Mouse (Mus musculus) telencephalon, adult 2 months (tissue): Measurements from ENCODE around the gene Acap1.

Source experiments
- DNase-seq: peaks from one replicate; pipeline ENCODE4 v3.0.0-alpha.2; 2011; ENCODE audit warnings: low read depth, low spot score

Gene Acap1

DNA sequence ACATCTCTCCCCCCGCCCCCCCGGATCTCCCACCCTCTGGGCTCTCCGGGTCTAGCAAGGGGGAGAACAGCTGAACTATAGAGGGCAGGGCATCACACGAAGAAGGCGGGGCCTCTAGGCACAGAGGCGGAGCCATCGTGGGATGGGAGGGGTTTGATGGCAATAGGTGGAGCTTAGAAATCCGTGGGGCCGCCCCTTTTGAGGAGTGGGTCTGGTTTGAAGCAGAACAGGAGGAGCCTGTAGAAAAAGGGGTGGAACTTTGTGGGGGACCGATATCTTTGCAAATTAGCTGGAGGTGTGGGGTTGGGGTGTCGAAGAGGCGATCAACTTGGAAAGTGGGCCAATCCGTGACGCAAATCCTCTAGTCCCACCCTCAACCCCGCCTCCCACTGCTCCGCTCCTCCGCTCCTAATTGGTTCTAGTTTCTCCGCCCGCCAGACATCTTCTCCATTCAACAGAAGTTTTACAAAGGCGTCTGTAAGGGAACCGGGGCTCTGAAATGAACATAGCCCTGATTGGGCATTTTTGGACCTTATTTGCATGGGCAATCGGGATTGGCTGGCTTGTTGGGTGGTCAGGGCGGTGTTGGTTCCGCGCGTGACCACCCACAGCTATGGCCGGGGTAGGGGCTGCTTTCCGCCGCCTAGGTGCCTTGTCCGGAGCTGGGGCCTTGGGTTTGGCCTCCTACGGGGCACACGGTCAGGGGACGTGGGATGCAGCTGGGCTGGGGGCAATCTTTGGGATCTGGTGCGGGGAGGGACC lies 57.2 kb downstream of the Acap1 start, which contains the start of gene Tmem256:
Gene Tmem256 (plus strand): TSS at position 563 of the 762 bp plus-strand sequence.
- peak; percentile 99 for DNase-seq

DNA sequence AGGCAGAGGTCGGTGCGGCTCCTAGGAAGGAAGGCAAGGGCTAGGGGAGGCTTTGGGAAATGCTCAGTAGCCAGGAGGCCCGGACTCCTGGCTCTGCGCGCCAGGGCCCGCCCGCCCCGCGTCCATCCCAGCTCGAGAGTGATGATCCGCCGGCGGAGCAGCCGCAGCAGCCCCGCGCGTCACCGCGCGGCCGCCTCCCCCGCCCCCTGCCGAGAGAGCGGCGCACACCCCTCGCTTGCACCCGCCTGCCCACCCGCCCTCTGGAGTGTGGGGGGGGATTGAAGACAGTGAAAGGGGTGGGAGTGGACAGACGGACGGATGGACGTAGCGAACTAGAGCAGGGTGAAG lies 57.8 kb downstream of the Acap1 start, which contains the start of gene Nlgn2:
Gene Nlgn2 (minus strand): TSS at position 181 of the 348 bp plus-strand sequence.
- DNase-seq, result no peak

DNA sequence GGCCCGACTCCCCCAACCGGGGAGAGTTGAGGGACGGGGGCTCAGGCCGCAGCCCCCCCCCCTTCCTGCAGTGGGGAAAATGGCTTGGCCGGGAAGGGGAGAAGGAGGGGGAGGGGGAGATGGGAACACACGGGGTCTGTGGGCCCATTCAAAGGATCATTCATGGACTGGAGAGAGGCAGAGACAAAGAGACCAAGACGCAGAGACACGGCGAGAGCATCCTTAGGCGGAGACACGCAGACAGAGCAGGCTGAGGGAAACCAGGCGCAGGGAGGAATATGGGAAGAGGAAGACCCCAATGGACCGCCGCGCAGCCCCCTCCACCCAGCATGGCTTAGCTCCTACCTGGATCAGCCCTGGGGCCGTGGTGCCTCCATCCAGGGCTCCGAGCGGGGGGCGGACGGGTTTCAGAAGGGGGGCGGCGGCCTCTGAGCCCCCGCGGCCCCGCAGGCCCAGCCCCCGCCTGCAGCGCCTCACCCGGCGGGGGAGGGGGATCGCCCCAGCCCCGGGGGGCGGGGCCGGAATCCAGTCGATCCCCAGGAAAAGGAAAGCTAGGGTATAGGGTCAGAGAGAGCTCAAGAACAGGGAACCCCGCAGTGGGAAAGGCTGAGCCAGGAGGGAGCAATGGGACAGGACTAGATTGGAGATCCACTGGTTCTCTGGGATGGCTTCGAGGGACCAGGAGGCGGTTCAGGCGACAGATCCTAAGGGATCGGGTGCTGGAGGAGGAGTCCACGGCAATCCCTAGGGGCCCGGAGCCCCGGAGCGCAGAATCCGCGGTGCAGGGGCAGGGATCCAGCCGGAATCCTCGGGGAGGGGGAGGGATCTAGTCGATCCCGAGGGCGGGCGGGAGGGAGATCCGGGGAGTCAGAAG lies 58.4 kb downstream of the Acap1 start:
- DNase-seq, result no peak

DNA sequence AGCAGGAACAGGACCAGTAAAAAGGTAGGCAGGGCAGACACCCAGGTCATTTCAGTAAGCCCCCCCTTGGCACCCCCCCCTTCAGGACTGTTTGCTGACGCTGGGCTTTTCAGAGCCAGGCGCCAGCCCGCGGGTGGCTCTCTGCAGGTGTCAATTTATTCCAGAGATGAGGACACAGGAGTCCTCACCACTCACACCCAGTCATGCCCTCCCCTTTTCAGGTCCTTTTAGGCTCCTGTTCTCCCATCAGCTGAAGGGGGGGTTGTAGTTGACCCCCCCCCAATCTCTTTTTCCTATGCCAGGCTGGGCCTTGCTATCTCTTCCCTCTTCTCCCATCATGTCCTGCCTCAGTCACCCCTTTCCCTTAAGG lies 59.4 kb downstream of the Acap1 start:
- DNase-seq, result no peak

DNA sequence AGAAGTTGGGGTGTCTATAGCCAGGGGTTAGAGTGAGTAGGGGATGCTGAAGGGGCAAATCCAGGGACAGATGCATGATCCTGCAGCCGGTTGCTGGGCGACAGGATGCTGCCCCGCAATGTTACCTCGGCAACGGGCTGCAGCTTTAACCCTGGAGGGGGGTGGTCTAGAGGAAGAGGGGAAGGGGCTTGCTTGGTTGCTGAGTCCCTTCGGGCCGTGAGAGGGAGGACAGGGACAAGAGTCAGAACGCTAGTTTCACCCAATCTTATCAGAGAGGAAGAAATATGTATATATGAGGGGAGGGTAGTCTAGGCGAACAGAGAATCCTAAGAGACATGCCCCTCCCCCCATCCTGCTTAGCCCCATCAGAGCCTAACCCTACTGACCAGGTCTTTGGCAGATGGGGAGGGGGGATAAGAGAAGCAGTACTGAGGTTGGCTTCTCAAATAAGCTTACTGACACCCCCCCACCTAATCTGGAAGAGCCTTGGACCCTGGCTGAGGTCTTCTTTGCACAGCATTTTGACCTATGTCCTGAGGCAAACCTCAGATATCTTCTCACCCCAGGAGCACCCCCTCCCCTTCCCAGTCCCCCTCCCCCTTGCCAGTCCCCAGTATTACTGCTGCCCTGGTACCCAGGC lies 59.9 kb downstream of the Acap1 start:
- no peak for DNase-seq

DNA sequence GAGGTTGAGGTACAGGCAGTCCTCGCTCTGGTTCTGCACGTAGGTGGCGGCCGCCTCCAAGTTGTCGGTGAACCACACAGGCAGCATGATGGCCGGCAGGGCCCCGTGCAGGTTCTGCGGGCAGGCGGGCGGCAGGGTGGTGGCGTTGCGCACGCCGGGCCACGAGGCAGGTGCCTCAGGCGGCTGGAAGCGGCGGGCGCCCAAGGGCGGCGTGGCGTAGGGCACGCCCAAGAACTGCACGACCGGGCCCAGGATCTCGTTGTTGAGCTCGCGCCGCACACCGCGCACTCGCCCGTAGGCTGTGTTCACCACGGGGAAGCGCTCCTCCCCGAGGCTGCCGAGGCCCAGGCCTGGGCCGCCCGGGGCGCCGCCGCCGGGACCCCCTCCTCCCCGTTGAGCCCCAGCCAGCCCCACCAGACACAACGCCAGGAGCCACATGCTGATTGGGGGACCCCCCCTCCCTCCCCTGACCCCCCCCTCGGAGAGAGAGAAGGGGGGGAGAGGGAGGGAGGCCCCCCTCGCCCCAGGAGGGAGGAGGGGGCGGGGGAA lies 61.3 kb downstream of the Acap1 start:
- no peak for DNase-seq

DNA sequence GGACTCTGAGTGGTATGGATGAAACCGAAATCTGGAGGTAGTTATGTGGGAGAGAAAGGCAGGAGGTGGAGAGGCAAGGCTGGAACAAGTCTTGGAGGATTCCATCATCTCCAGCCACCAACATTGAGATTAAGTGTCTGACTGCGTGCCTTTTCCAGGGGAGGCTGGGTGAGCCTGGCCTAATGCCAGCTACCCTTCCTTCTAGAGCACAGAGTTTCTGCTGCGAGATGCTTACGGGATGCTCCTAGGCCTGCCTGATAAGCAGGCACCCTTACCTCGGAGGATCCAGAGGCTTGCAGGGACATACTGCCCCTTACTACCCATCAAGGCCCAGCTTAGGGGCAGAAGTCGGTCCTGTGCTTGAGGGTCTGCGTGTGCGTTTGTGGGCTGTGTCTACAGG lies 61.8 kb downstream of the Acap1 start:
- DNase-seq, result no peak
